Mouse (Mus musculus) kidney, adult 2 months (tissue): ENCODE results near the gene Ifngr1. TPM values are rescaled to one million over a fixed set of nuclear protein-coding genes. Genes with fewer than 3 reads are reported as not detected.
A peak's percentile ranks its signal among the peaks of the same experiment; 100 is the strongest.
"Not testable (repeated sequence)": the region's sequence is repeated elsewhere in the genome, so short reads cannot be mapped to it uniquely, and the experiment has no call there.

Experiments
- DNase-seq: peaks from one replicate; pipeline ENCODE4 v3.0.0; 2021
- H3K27ac ChIP-seq: fragments of 200-500 bp; 2 replicates; pipeline ENCODE4 v1.5.1; 2012; ENCODE audit warnings: low read depth, low read length, control low read depth, inconsistent platforms; ENCODE audit not compliant: insufficient read depth
- H3K27me3 ChIP-seq: fragments of 200-500 bp; replicated peaks from 2 replicates; pipeline ENCODE4 v1.6.1; 2012; ENCODE audit warnings: mild to moderate bottlenecking, moderate library complexity, low read length, inconsistent platforms; ENCODE audit not compliant: control insufficient read depth, insufficient read depth
- H3K36me3 ChIP-seq: fragments of 200-500 bp; 2 replicates; pipeline ENCODE4 v1.6.1; 2012; ENCODE audit warnings: mild to moderate bottlenecking, moderate library complexity, low read length, inconsistent platforms; ENCODE audit not compliant: control insufficient read depth, insufficient read depth
- H3K4me1 ChIP-seq: fragments of 200-500 bp; 2 replicates; pipeline ENCODE4 v1.6.1; 2011; ENCODE audit warnings: low read length; ENCODE audit not compliant: control insufficient read depth, insufficient read depth
- H3K4me3 ChIP-seq: fragments of 200-500 bp; 2 replicates; pipeline ENCODE4 v1.5.1; 2011; ENCODE audit warnings: mild to moderate bottlenecking, low read depth, low read length, control low read depth; ENCODE audit not compliant: insufficient read depth
- CTCF ChIP-seq: fragments of 200-500 bp; conservative IDR thresholded peaks from 2 replicates; pipeline ENCODE4 v1.5.1; 2011; ENCODE audit warnings: low read depth, mild to moderate bottlenecking, control low read depth, low read length, moderate library complexity, mixed read lengths; ENCODE audit not compliant: insufficient read depth, insufficient read length
- POLR2A ChIP-seq: fragments of 200-500 bp; IDR thresholded peaks from one replicate; pipeline ENCODE4 v1.6.1; 2011; ENCODE audit warnings: low read depth, low read length, control low read depth
- WGBS: fragments of 180-500 bp; shearing (Covaris S2); methylation state at CpG from one replicate; pipeline ENCODE4 v1.1.7; 2018; 5-methylcytosine and 5-hydroxymethylcytosine counted together
- polyA plus RNA-seq: library from polyadenylated mRNA; depleted of rRNA; stranded (reverse); fragments of >200 nt; gene quantifications from 2 replicates; pipeline ENCODE4 v1.2.3, GENCODE M21; 2012

The Ifngr1 gene
- polyA plus RNA-seq, 1 experiment: 23.9 TPM

DNA sequence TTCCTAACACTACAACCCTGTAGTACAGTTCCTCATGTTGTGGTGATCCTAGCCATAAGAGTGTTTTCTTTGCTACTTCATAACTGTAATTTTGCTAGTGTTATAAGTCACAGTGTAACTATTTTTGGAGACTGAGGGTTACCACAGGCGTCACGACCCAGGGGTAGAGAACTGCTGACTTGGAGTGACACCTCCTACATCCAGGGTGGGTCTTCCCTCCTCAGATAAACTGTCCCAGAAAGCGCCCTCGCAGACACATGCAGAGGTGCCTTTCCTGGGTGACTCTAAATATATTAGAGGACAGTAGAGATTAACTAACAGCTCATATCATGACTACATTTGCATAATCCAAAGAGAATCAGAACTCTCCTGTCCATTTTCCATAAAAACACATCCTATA is 5.1 kb downstream of the Ifngr1 start:
- Histone ChIP-seq H3K4me1 (peaks cover 19% of the 10 kb centered on the region; the same call in 1 of the 2 replicates), H3K4me3 (no peak overlapping the region), H3K27ac (no peak overlapping the region), H3K36me3 (peaks cover 7% of the 10 kb centered on the region), H3K27me3 (no peaks in the 10 kb centered on the region)
- TF ChIP-seq CTCF (no peak), POLR2A (no peak)
- no peak for DNase-seq
- 75% methylated on average over 4 of the region's 4 CpGs for WGBS

DNA sequence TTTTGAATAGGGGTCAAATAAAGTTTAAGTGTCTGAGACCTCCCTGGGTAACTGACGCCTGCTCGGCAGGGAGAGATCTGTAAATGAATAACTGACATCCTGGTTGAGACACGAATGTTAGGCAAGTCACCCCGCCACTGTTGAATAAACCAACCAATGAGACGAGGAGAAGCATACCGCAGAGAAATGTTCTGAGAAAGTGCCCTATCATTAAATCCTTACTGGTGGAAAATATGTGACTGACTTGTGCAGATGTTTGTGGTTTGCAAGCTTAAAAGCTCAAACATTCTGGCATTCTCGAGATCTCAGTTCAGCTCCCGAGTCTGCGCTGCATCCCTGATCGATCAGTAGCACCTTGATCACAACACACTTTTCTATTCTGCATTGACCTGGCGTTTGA is 6.3 kb downstream of the Ifngr1 start:
- no peaks in the 10 kb centered on the region for H3K27me3 ChIP-seq
- whole genome bisulfite sequencing: 48% methylated on average over 11 of the region's 11 CpGs
- peaks cover 13% of the 10 kb centered on the region for H3K36me3 ChIP-seq
- TF ChIP-seq CTCF (no peak), POLR2A (no peak)
- peak; percentile 66 for DNase-seq
- H3K4me3 ChIP-seq: no peak overlapping the region
- peaks cover 19% of the 10 kb centered on the region; the same call in 1 of the 2 replicates for H3K4me1 ChIP-seq
- peak overlapping the region; percentile 74; the same call in 1 of the 2 replicates for H3K27ac ChIP-seq

DNA sequence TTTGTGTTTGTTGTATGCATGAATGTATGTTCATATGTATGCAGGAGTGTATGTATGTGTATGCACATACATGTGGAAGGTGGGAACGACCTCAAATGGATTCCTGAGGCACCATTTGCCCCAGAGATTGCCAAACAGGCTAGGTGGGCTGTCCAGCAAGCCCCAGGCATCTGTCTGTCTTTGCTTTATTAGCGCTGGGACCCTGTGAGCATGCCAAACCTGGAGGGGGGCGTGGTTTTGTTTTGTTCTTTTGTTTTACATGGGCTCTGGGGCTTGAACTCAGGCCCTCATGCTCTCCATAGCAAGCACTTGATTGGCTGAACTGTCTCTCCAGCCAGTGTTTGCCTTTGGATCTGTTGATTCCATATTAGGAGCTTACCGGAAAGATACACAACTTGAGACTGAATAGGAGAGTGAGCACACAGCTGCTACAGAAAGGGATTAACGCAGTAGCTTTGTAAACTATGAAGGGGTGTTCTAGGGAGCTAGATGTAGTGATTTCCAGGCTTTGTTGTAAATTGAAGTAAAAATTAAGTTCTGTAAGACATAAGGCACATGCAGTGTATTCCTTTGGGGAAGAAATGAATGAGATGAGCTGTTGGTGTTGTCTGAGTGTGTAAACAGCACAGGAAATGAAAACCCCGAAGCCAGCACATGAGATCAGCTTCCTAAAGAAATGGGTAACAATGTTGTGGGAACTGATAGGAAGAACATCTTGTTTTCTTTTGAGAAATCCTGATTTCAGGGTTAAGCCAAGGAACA is 7.8 kb downstream of the Ifngr1 start:
- H3K36me3 ChIP-seq: peaks cover 17% of the 10 kb centered on the region
- DNase-seq: no peak
- 83% methylated on average over 6 of the region's 6 CpGs for WGBS
- no peak overlapping the region for H3K4me3 ChIP-seq
- no peak overlapping the region for H3K27ac ChIP-seq
- no peak for TF ChIP-seq CTCF
- TF ChIP-seq POLR2A: no peak
- peaks cover 9% of the 10 kb centered on the region; the same call in 1 of the 2 replicates for H3K4me1 ChIP-seq
- H3K27me3 ChIP-seq: no peaks in the 10 kb centered on the region

DNA sequence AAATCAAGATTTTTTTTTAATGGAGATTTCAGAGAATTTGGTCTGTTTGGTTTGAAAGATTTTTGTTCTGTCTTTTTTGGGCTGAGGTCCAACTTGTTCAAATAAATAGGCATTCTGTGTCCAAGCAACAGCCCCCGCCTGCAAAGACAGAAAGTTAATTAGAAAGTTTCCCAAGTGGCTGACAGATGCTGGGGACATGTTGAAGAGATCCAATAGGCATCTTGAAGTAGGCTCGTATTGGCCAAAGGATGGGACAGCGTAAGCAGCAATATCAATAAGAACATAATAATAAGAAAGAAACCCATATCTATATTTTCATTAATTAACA is 8.3 kb downstream of the Ifngr1 start:
- DNase-seq: no peak
- no peak overlapping the region for H3K27ac ChIP-seq
- H3K36me3 ChIP-seq: peaks cover 17% of the 10 kb centered on the region
- 91% methylated on average over 3 of the region's 3 CpGs for WGBS
- TF ChIP-seq POLR2A (no peak), CTCF (no peak)
- H3K27me3 ChIP-seq: no peaks in the 10 kb centered on the region
- H3K4me1 ChIP-seq: peaks cover 6% of the 10 kb centered on the region; the same call in 1 of the 2 replicates
- no peak overlapping the region for H3K4me3 ChIP-seq

DNA sequence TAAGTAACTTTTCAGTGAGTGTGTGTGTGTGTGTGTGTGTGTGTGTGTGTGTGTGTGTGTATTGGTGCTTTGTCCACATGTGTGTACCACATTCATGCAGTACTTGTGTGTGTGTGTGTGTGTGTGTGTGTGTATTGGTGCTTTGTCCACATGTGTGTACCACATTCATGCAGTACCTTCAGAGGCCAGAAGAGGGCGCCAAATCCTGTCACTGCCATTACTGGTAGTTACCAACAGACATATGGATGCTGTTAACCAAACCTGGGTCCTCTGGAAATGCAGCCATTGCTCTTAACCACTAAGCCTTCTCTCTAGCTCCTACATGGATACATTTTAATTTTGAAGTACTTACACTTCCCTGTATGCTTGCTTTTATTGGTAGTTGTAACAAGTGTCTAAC is 9.8 kb downstream of the Ifngr1 start:
- not testable (repeated sequence) for H3K27me3 ChIP-seq, H3K4me3 ChIP-seq, H3K27ac ChIP-seq, H3K4me1 ChIP-seq
- TF ChIP-seq CTCF: peak; percentile 49
- peak; percentile 44 for DNase-seq
- 55% methylated on average over 1 of the region's 1 CpGs for WGBS
- peaks cover 22% of the 10 kb centered on the region for H3K36me3 ChIP-seq

DNA sequence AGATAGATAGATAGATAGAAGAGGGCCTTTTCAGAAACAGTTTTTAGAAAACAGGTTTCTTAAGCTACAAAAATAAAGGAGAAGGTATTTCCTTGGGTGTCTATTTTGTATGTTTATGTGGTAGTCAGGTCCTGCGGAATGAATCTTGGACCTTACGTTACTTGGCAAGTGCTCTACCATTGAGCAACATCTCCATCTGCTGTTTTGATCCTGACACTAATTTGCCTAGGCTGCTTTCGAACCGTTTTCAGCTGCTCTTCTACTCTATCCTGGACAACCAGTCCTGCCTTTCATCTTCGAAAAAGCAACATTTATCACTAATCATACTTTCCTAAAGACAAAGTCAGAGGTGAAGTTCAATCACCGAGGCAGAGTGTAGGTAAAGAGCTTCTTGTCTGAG is 11.5 kb downstream of the Ifngr1 start:
- H3K27ac ChIP-seq: no peak overlapping the region
- H3K4me1 ChIP-seq: peaks cover 2% of the 10 kb centered on the region; the same call in 1 of the 2 replicates
- H3K27me3 ChIP-seq: no peaks in the 10 kb centered on the region
- TF ChIP-seq CTCF (no peak), POLR2A (no peak)
- H3K4me3 ChIP-seq: no peak overlapping the region
- H3K36me3 ChIP-seq: peaks cover 26% of the 10 kb centered on the region
- DNase-seq: no peak
- 89% methylated on average over 6 of the region's 6 CpGs for WGBS

DNA sequence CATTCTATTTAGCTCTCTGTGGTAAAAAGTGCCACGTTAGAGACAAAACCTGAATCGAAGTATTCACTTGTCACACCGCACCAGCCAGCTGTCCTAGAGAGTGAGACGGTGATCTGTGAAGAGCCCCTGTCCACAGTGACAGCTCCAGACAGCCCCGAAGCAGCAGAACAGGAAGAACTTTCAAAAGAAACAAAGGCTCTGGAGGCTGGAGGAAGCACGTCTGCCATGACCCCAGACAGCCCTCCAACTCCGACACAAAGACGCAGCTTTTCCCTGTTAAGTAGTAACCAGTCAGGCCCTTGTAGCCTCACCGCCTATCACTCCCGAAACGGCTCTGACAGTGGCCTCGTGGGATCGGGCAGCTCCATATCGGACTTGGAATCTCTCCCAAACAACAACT is 17.4 kb downstream of the Ifngr1 start:
- peaks cover 10% of the 10 kb centered on the region for H3K36me3 ChIP-seq
- H3K27ac ChIP-seq: no peak overlapping the region
- TF ChIP-seq CTCF (no peak), POLR2A (no peak)
- no peak for DNase-seq
- H3K4me3 ChIP-seq: no peak overlapping the region
- no peaks in the 10 kb centered on the region for H3K27me3 ChIP-seq
- H3K4me1 ChIP-seq: no peaks in the 10 kb centered on the region
- 63% methylated on average over 14 of the region's 14 CpGs for WGBS
